Mouse (Mus musculus) embryonic facial prominence, embryonic 11.5 days (tissue): ENCODE data around the gene Tbc1d10c. TPM values are rescaled to one million over a fixed set of nuclear protein-coding genes. Genes with fewer than 3 reads are reported as not detected.

Source experiments
- ATAC-seq: fragments of 200-750 bp; cut with Nextera tagmentation; replicated peaks from 2 replicates; pipeline ENCODE4 v1.8.0; 2017; ENCODE audit warnings: low read depth; ENCODE audit not compliant: insufficient number of reproducible peaks, low FRiP score, low TSS enrichment
- DNase-seq: peaks from one replicate; pipeline ENCODE4 v3.0.0-alpha.2; 2015; ENCODE audit warnings: low spot score
- H3K27ac ChIP-seq: fragments of 300-500 bp; sonication (generic); replicated peaks from 2 replicates; pipeline ENCODE4 v1.5.1; 2014; ENCODE audit warnings: mild to moderate bottlenecking, low read depth, low read length, control low read depth
- H3K27me3 ChIP-seq: fragments of 300-500 bp; sonication (generic); 2 replicates; pipeline ENCODE4 v1.6.1; 2014; ENCODE audit warnings: mild to moderate bottlenecking, low read length, moderate library complexity, mixed read lengths; ENCODE audit not compliant: control insufficient read depth, insufficient read depth
- H3K36me3 ChIP-seq: fragments of 300-500 bp; sonication (generic); replicated peaks from 2 replicates; pipeline ENCODE4 v1.6.1; 2014; ENCODE audit warnings: low read depth, mild to moderate bottlenecking, low read length, moderate library complexity, mixed read lengths; ENCODE audit not compliant: control insufficient read depth, insufficient read depth
- H3K4me1 ChIP-seq: fragments of 300-500 bp; sonication (generic); 2 replicates; pipeline ENCODE4 v1.6.1; 2014; ENCODE audit warnings: low read length, mixed read lengths; ENCODE audit not compliant: control insufficient read depth, insufficient read depth
- H3K4me2 ChIP-seq: fragments of 300-500 bp; sonication (generic); 2 replicates; pipeline ENCODE4 v1.6.1; 2014; ENCODE audit warnings: low read depth, mild to moderate bottlenecking, control low read depth, low read length, moderate library complexity
- H3K4me3 ChIP-seq: fragments of 300-500 bp; sonication (generic); 2 replicates; pipeline ENCODE4 v1.5.1; 2014; ENCODE audit warnings: low read depth, low read length, control low read depth
- H3K9ac ChIP-seq: fragments of 300-500 bp; sonication (generic); replicated peaks from 2 replicates; pipeline ENCODE4 v1.6.1; 2014; ENCODE audit warnings: mild to moderate bottlenecking, control low read depth, low read length
- H3K9me3 ChIP-seq: fragments of 300-500 bp; sonication (generic); replicated peaks from 2 replicates; pipeline ENCODE4 v1.6.1; 2016; ENCODE audit warnings: mild to moderate bottlenecking, low read length, inconsistent platforms, mixed read lengths; ENCODE audit not compliant: control insufficient read depth
- WGBS: fragments of 180-500 bp; shearing (Covaris S2); extraction: QIAGEN DNeasy Blood & Tissue Kit; methylation state at CpG from one replicate; pipeline ENCODE4 v1.1.7; 2014; 5-methylcytosine and 5-hydroxymethylcytosine counted together
- polyA plus RNA-seq: library from polyadenylated mRNA; unstranded; fragments of >200 nt; fragmentation: Nextera tagmentation; extraction: Ambion mirVana; gene quantifications from 2 replicates; pipeline ENCODE4 v1.2.1, GENCODE M21; 2014

Gene Tbc1d10c
- polyA plus RNA-seq, 1 experiment from 2014 or later: 1.4 TPM

DNA sequence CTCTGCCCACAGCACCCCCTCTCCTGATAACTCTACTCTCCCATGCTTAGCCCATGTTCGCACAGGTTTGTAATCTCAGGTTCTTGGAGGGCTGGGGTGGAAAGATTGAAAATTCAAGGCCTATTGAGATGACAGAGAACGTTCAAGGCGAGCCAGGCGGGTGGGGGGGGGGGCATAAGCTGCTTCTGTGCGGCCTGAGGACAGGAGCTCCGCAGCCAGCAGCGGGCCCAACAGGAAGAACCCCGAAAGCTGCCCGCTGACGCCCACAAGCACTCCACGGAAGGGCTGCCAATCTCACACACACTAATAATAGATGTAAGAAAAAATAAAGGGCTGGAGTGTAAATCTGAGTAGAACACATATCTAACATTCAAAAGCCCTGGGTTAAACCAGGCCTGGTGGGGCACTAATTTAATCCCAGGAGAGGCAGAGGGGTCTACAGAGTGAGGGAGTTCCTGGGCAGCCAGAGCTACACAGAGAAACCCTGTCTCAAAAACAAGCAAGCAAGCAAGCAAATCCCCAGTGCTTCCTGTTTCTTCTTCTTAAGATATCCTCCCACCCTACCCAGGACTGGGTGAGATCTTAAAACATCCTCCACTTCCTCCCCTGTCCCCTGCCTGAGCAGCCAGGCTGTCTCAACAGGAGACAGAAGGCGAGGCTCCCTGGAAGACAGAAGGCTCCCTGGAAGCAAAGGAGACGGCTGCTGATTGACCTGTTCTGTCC, 12.7 kb upstream of the Tbc1d10c start:
- Histone ChIP-seq H3K4me3 (no peak overlapping the region), H3K9ac (no peak overlapping the region; the same call in 1 of the 2 replicates), H3K4me1 (peaks cover 3% of the 10 kb centered on the region; the same call in 1 of the 2 replicates), H3K9me3 (no peaks in the 10 kb centered on the region), H3K27me3 (no peaks in the 10 kb centered on the region), H3K27ac (no peak overlapping the region), H3K4me2 (no peak overlapping the region), H3K36me3 (no peaks in the 10 kb centered on the region; the same call in 1 of the 2 replicates)
- 63% methylated on average over 13 of the region's 13 CpGs for WGBS
- no peak for ATAC-seq
- no peak for DNase-seq

DNA sequence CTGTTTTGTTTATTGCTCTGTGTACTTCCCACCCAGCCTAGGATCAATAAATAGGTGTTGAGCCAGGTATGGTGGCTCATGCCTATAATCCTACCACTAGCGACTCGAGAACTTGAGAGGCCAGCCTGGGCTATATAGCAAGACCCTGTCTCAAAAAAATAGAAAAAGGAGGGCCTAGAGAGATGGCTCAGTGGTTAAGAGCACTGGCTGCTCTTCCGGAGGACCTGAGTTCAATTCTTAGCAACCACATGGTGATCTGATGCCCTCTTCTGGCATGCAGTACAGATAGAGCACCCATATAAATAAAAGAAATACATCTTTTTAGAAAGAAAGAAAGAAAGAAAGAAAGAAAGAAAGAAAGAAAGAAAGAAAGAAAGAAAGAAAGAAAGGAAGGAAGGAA, 12.1 kb upstream of the Tbc1d10c start:
- Histone ChIP-seq H3K4me2 (no peak overlapping the region), H3K4me1 (peaks cover 3% of the 10 kb centered on the region; the same call in 1 of the 2 replicates), H3K9ac (no peak overlapping the region), H3K27ac (no peak overlapping the region), H3K36me3 (no peaks in the 10 kb centered on the region; the same call in 1 of the 2 replicates), H3K27me3 (no peaks in the 10 kb centered on the region), H3K9me3 (no peaks in the 10 kb centered on the region), H3K4me3 (no peak overlapping the region)
- DNase-seq (no peak), ATAC-seq (no peak)
- WGBS: 56% methylated on average over 3 of the region's 3 CpGs

DNA sequence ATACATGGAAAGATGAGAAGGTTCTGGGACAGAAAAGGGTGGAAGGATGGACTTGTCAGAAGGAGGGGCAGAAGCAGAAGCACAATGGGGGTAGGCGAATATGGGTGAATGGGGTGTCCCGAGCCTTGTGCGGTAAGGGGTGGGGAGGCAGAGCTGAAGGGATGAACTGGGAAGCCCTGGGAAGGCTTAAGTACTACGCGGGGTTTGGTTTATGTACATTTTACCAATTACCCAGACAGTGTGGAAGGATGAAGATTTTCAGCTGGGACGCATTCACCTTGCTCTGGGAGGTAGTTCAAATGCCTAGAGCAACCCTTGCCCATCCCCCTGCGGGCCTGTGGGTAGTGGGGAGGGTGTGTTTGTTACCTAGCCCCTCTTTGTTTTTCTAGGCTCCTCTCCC, 11.1 kb upstream of the Tbc1d10c start:
- no peak overlapping the region for H3K27ac ChIP-seq
- no peaks in the 10 kb centered on the region for H3K27me3 ChIP-seq
- peak overlapping the region; percentile 62 for H3K4me3 ChIP-seq
- peak overlapping the region; percentile 92 for H3K4me2 ChIP-seq
- H3K9ac ChIP-seq: peak overlapping the region; percentile 66
- peaks cover 3% of the 10 kb centered on the region; the same call in 1 of the 2 replicates for H3K4me1 ChIP-seq
- H3K9me3 ChIP-seq: no peaks in the 10 kb centered on the region
- no peak for ATAC-seq
- no peaks in the 10 kb centered on the region; the same call in 1 of the 2 replicates for H3K36me3 ChIP-seq
- no peak for DNase-seq
- WGBS: 35% methylated on average over 7 of the region's 7 CpGs

DNA sequence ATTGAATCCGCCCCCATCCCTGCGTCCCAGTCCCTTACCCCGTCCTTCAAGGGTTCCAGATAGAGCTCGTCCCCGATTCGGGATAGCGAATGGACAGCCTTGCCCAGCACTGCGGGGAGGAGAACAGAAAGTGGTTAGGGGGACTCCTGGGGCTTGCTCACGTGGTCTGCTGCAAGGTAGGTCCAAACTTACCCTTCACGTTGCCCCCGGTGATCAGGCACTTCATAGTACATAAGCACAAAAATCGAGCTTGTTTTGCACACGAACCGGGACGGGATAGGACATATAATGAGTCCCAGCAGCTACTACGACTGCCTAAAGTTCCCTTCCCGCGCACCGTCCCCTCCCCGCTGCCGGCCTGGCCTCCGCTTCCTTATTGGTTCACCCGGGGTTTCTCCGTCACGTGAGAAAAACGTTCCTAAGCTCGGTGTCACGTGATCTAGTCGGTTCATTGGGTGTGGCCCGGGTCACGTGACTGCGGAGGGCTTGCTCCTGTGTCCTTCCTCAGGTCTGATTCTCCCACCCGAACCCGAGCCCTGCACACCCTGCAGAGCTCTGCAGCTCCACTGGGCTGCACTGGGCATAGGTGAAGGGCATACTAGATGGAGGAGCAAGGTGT, 10.3 kb upstream of the Tbc1d10c start, which contains the start of gene Rad9a:
TSS of gene Rad9a (minus strand) at position 372 of the 619 bp plus-strand sequence.
- H3K27me3 ChIP-seq: no peaks in the 10 kb centered on the region
- peak within 1 kb of the TSS; percentile 92 for H3K4me2 ChIP-seq
- H3K9me3 ChIP-seq: no peaks in the 10 kb centered on the region
- H3K9ac ChIP-seq: peak within 1 kb of the TSS; percentile 79
- peak within 1 kb of the TSS; percentile 62 for H3K4me3 ChIP-seq
- under 1% methylated on average over 34 of the region's 34 CpGs for WGBS
- H3K4me1 ChIP-seq: peaks cover 6% of the 10 kb centered on the region; the same call in 1 of the 2 replicates
- ATAC-seq (peak; percentile 69), DNase-seq (peak; percentile 100)
- no peaks in the 10 kb centered on the region; the same call in none of the 2 replicates for H3K36me3 ChIP-seq
- peak within 1 kb of the TSS; percentile 42 for H3K27ac ChIP-seq

DNA sequence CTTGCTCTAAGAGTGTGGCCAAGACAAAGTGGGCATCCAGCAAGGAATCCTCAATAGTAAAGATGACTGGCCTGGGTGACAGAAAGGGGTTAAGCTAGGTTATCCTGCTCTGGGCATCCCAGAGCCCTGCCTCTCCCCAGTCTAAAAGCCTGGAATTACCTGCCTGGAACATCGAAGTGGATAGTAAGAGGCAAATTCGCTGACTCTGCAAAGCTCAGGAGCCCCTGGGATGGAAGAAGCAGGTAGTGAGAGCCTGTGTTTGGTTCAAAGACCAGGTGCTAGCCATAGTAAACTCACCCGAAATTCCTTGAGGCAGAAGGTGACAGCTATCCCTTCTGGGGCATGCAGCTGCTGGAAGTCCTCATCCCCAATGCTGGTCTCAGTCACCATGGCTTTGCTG, 6.1 kb upstream of the Tbc1d10c start:
- ATAC-seq: no peak

DNA sequence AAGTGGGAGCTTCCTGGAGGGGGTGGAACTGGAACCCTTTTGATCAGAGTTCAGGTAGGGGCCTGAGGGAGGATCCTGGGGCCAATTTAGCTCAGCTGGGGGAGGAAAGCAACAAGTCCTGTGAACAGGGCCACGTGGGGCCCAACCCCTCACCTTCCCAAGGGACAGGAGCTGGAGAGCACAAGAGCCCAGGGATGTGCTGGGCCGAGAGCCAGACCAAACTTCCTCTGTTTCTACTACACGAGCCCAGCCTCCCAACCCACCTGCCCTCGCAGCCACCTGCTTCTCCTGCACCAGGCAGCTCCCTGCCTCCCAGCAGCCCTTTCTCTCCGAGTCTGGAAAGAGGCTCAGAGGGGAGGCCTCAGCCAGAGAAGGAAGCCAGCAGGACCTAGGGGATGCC, 5.5 kb upstream of the Tbc1d10c start:
- Histone ChIP-seq H3K27ac (no peak overlapping the region), H3K9me3 (no peaks in the 10 kb centered on the region), H3K36me3 (peaks cover 18% of the 10 kb centered on the region), H3K27me3 (no peaks in the 10 kb centered on the region), H3K4me3 (no peak overlapping the region), H3K9ac (no peak overlapping the region), H3K4me1 (peaks cover 10% of the 10 kb centered on the region), H3K4me2 (no peak overlapping the region)
- no peak for DNase-seq
- ATAC-seq: no peak
- WGBS: 34% methylated on average over 5 of the region's 5 CpGs

More for the DNA sequence above, 6.1 kb upstream of the Tbc1d10c start:
- Histone ChIP-seq H3K9me3 (no peaks in the 10 kb centered on the region), H3K27me3 (no peaks in the 10 kb centered on the region), H3K4me3 (no peak overlapping the region), H3K4me1 (peaks cover 10% of the 10 kb centered on the region), H3K9ac (no peak overlapping the region), H3K4me2 (no peak overlapping the region), H3K36me3 (peaks cover 18% of the 10 kb centered on the region), H3K27ac (no peak overlapping the region)
- WGBS: 69% methylated on average over 3 of the region's 3 CpGs
- no peak for DNase-seq

DNA sequence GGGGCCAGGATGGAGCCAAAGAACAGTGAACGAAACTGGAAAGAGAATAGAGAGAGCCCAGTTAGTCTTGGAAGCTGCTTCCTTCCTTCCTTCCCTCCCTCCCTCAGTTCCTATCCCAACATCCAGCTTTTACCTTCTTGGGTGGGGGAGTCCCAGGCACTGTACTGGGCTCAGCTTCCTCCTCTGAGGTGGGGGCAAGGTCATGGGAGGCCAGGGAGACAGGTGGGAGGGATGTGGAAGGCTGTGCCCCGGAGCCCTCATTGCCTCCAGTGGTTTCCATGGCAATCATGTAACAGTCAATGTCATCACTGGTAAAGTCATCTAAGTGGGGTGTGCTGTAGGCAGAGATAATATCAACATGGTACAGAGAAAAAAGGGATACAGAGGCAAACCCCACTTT, 5.0 kb upstream of the Tbc1d10c start:
- H3K27ac ChIP-seq: no peak overlapping the region
- H3K36me3 ChIP-seq: peaks cover 18% of the 10 kb centered on the region
- no peaks in the 10 kb centered on the region for H3K9me3 ChIP-seq
- no peak for DNase-seq
- 91% methylated on average over 2 of the region's 2 CpGs for WGBS
- no peak for ATAC-seq
- H3K9ac ChIP-seq: no peak overlapping the region
- no peak overlapping the region for H3K4me3 ChIP-seq
- no peaks in the 10 kb centered on the region for H3K27me3 ChIP-seq
- peaks cover 10% of the 10 kb centered on the region for H3K4me1 ChIP-seq
- H3K4me2 ChIP-seq: no peak overlapping the region
